ENCODE assay signal across 29 mouse cellular contexts in genomic region chr9:46789036-46789435, GRCm38 (mm10).
A peak's percentile ranks its signal among the peaks of the same experiment; 100 is the strongest.
DNase-seq lines count a peak whose midpoint lies in the region; ATAC-seq and TF ChIP-seq lines count a peak whose summit lies in the region.
"Had no signal": no experiment of that assay in that cellular context is flagged by ENCODE, and none has a peak within 500 bp of the region (broad histone marks: within the 10 kb centered on the region; RNA-seq: fewer than 3 reads in every experiment).

No protein-coding gene starts in this region.

- no peaks in the 10 kb centered on the region for H3K9me3 ChIP-seq in hindbrain, embryonic 15.5 days
- no peaks in the 10 kb centered on the region for H3K9me3 ChIP-seq in hindbrain, embryonic 14.5 days (ENCODE audit: control insufficient read depth, low read length)
- H3K9me3 ChIP-seq: embryonic facial prominence, embryonic 15.5 days; forebrain, embryonic 12.5 days; heart, embryonic 12.5 days; hindbrain, embryonic 10.5 days; liver, embryonic 13.5 days had no signal

- no peak overlapping the region for H3K27ac ChIP-seq in hindbrain, embryonic 15.5 days (replicated peaks)
- no peak overlapping the region for H3K27ac ChIP-seq in hindbrain, embryonic 14.5 days
- H3K27ac ChIP-seq in cortical plate, adult 2 months (ENCODE audit: insufficient read depth, low read length) = peak overlapping the region; percentile 92
- H3K27ac ChIP-seq: embryonic facial prominence, embryonic 15.5 days; forebrain, embryonic 12.5 days; gastrocnemius, adult 2 months; heart, adult 2 months; hindbrain, embryonic 10.5 days; hindbrain, postnatal 0 days; kidney, postnatal 0 days; liver, embryonic 13.5 days; macrophage had no signal

- H3K4me3 ChIP-seq in hindbrain, embryonic 15.5 days = no peak overlapping the region
- no peak overlapping the region for H3K4me3 ChIP-seq in hindbrain, embryonic 14.5 days (replicated peaks; ENCODE audit: low read length)
- H3K4me3 ChIP-seq in cortical plate, adult 2 months (ENCODE audit: insufficient read depth, low read length) = no peak overlapping the region
- H3K4me3 ChIP-seq: embryonic facial prominence, embryonic 15.5 days; forebrain, embryonic 12.5 days; gastrocnemius, adult 2 months; heart, adult 2 months; heart, embryonic 12.5 days; hindbrain, embryonic 10.5 days; liver, embryonic 13.5 days had no signal

- ATAC-seq in hindbrain, embryonic 15.5 days (ENCODE audit: low FRiP score, low read depth) = 0 out of 2 replicates have a peak, but pooled peaks have one; percentile 27
- ATAC-seq in hindbrain, embryonic 14.5 days (ENCODE audit: low FRiP score) = no peak
- ATAC-seq in inflammation-experienced regulatory T-cells, adult 6 months = no peak
- ATAC-seq: CD4-positive, CD25-positive, alpha-beta regulatory T cell, adult 4 months; forebrain, postnatal 0 days; hindbrain, postnatal 0 days; intestine, embryonic 16.5 days; lung, postnatal 0 days had no signal

- H3K4me2 ChIP-seq in hindbrain, embryonic 15.5 days = no peak overlapping the region
- no peak overlapping the region for H3K4me2 ChIP-seq in hindbrain, embryonic 14.5 days (replicated peaks)
- H3K4me2 ChIP-seq: embryonic facial prominence, embryonic 15.5 days; forebrain, embryonic 12.5 days; heart, embryonic 12.5 days; liver, embryonic 13.5 days had no signal

- TF ChIP-seq POLR2A in cortical plate, adult 2 months (IDR thresholded peaks at IDR 0.05; ENCODE audit: extremely low read depth, insufficient read depth, low read length) = no peak

- H3K4me1 ChIP-seq in hindbrain, embryonic 15.5 days (replicated peaks) = peaks cover 9% of the 10 kb centered on the region; the same call in 1 of the 2 replicates
- H3K4me1 ChIP-seq in hindbrain, embryonic 14.5 days (replicated peaks; ENCODE audit: control insufficient read depth, insufficient read depth, low read length) = 0 out of 2 replicates have a peak, but pooled peaks cover 3% of the 10 kb centered on the region
- peaks cover 9% of the 10 kb centered on the region for H3K4me1 ChIP-seq in cortical plate, adult 2 months (ENCODE audit: control insufficient read depth, insufficient read depth, low read length)
- H3K4me1 ChIP-seq: embryonic facial prominence, embryonic 15.5 days; forebrain, embryonic 12.5 days; heart, embryonic 12.5 days; hindbrain, embryonic 10.5 days; liver, embryonic 13.5 days had no signal

- no peak for DNase-seq in hindbrain, embryonic 14.5 days (ENCODE audit: low spot score)
- peak; percentile 53 to 77 for DNase-seq in left cerebral cortex, postnatal 25 days (ENCODE audit: low spot score in 2 of 2)
- DNase-seq in left cerebral cortex, adult 11 months (ENCODE audit: low spot score) = no peak
- DNase-seq in right cerebral cortex, postnatal 10 days (ENCODE audit: low spot score in 2 of 2) = peak; percentile 26 to 27
- no peak for DNase-seq in gastrocnemius, postnatal 36 days
- DNase-seq: adrenal gland, postnatal 14 days; cerebellum, adult 11-12 months; cerebellum, adult 9-11 months; forebrain, postnatal 0 days; gastrocnemius, adult 2 months; heart, adult 2 months; kidney, adult 8-10 months; kidney, postnatal 4 days; liver, embryonic 13.5 days; lung, adult 18-20 months; midbrain, embryonic 14.5 days had no signal

- 64% methylated on average over 10 of the region's 10 CpGs for WGBS in hindbrain, embryonic 15.5 days
- WGBS in hindbrain, embryonic 14.5 days = 67% methylated on average over 10 of the region's 10 CpGs

- intact Hi-C loops in left cerebral cortex, postnatal 25 days (cut with DNase I) = no loop called here
- intact Hi-C loops in gastrocnemius, postnatal 36 days (cut with DNase I) = no loop called here

- no peak for TF ChIP-seq CTCF in cortical plate, adult 2 months (IDR thresholded peaks at IDR 0.05; ENCODE audit: extremely low read depth, insufficient read depth, low read length)

- H3K27me3 ChIP-seq in hindbrain, embryonic 15.5 days = no peaks in the 10 kb centered on the region
- no peaks in the 10 kb centered on the region for H3K27me3 ChIP-seq in hindbrain, embryonic 14.5 days (ENCODE audit: control insufficient read depth, insufficient read depth, low read length)
- H3K27me3 ChIP-seq: embryonic facial prominence, embryonic 15.5 days; liver, embryonic 13.5 days had no signal

- H3K9ac ChIP-seq in hindbrain, embryonic 15.5 days = no peak overlapping the region
- H3K9ac ChIP-seq in hindbrain, embryonic 14.5 days = no peak overlapping the region
- H3K9ac ChIP-seq: embryonic facial prominence, embryonic 15.5 days; forebrain, embryonic 12.5 days; forebrain, postnatal 0 days; heart, embryonic 12.5 days; liver, embryonic 13.5 days had no signal

- H3K36me3 ChIP-seq in hindbrain, embryonic 15.5 days = no peaks in the 10 kb centered on the region
- no peaks in the 10 kb centered on the region for H3K36me3 ChIP-seq in hindbrain, embryonic 14.5 days (replicated peaks; ENCODE audit: control insufficient read depth, insufficient read depth)
- H3K36me3 ChIP-seq: embryonic facial prominence, embryonic 15.5 days; forebrain, embryonic 12.5 days; heart, embryonic 12.5 days; hindbrain, embryonic 10.5 days; liver, embryonic 13.5 days had no signal

Comparison
In these comparisons a context has a peak if more than half of its experiments do, and no peak if none do; other contexts are left out.
1. DNase-seq: peak in left cerebral cortex, postnatal 25 days (2 of 2) and right cerebral cortex, postnatal 10 days (2 of 2); none in hindbrain, embryonic 14.5 days (single experiment), left cerebral cortex, adult 11 months (single experiment) and gastrocnemius, postnatal 36 days (0 of 2).